Mouse (Mus musculus) kidney, embryonic 15.5 days (tissue): ENCODE measurements around the gene Ccnb2. TPM values are rescaled to one million over a fixed set of nuclear protein-coding genes. Genes with fewer than 3 reads are reported as not detected.
"Not testable (repeated sequence)": the region's sequence is repeated elsewhere in the genome, so short reads cannot be mapped to it uniquely, and the experiment has no call there.

Experiments used
- ATAC-seq: fragments of 200-750 bp; cut with Nextera tagmentation; replicated peaks from 2 replicates; pipeline ENCODE4 v1.8.0; 2017; ENCODE audit warnings: moderate TSS enrichment; ENCODE audit not compliant: low FRiP score
- H3K27ac ChIP-seq: fragments of 300-500 bp; sonication (generic); 2 replicates; pipeline ENCODE4 v1.5.1; 2015; ENCODE audit warnings: mild to moderate bottlenecking, inconsistent platforms
- H3K27me3 ChIP-seq: fragments of 300-500 bp; sonication (generic); 2 replicates; pipeline ENCODE4 v1.6.1; 2015; ENCODE audit warnings: inconsistent platforms
- H3K36me3 ChIP-seq: fragments of 300-500 bp; sonication (generic); 2 replicates; pipeline ENCODE4 v1.6.1; 2015; ENCODE audit warnings: inconsistent platforms
- H3K4me1 ChIP-seq: fragments of 300-500 bp; sonication (generic); 2 replicates; pipeline ENCODE4 v1.6.1; 2015; ENCODE audit warnings: inconsistent platforms
- H3K4me2 ChIP-seq: fragments of 300-500 bp; sonication (generic); 2 replicates; pipeline ENCODE4 v1.6.1; 2015; ENCODE audit warnings: moderate library complexity, mild to moderate bottlenecking, inconsistent platforms
- H3K4me3 ChIP-seq: fragments of 300-500 bp; sonication (generic); replicated peaks from 2 replicates; pipeline ENCODE4 v1.5.1; 2015; ENCODE audit warnings: mild to moderate bottlenecking, inconsistent platforms
- H3K9ac ChIP-seq: fragments of 300-500 bp; sonication (generic); 2 replicates; pipeline ENCODE4 v1.6.1; 2015; ENCODE audit warnings: mild to moderate bottlenecking, inconsistent platforms
- H3K9me3 ChIP-seq: fragments of 300-500 bp; sonication (generic); replicated peaks from 2 replicates; pipeline ENCODE4 v1.6.1; 2016; ENCODE audit warnings: inconsistent platforms
- WGBS: fragments of 180-500 bp; shearing (Covaris S2); methylation state at CpG from one replicate; pipeline ENCODE4 v1.1.7; 2015; ENCODE audit warnings: mixed read lengths; 5-methylcytosine and 5-hydroxymethylcytosine counted together
- polyA plus RNA-seq: library from polyadenylated mRNA; unstranded; fragments of >200 nt; fragmentation: Nextera tagmentation; extraction: Ambion mirVana; gene quantifications from 2 replicates; pipeline ENCODE4 v1.2.1, GENCODE M21; 2015

Ccnb2 gene
- polyA plus RNA-seq, result 212 and 219 TPM in 2 replicates

GRCm38 (mm10) chr9:70421257-70422056 lies at the start of gene Ccnb2:
Gene Ccnb2, minus strand, starts transcription at chr9:70421547.
- ATAC-seq, result peak; percentile 98
- H3K9me3 ChIP-seq, result no peaks in the 10 kb centered on the region
- H3K4me1 ChIP-seq, result peaks cover 11% of the 10 kb centered on the region
- H3K27ac ChIP-seq, result peak within 1 kb of the TSS; percentile 56
- H3K4me3 ChIP-seq, result peak within 1 kb of the TSS; percentile 78
- peak within 1 kb of the TSS; percentile 87 for H3K4me2 ChIP-seq
- H3K27me3 ChIP-seq, result no peaks in the 10 kb centered on the region
- WGBS, result 2% methylated on average over 45 of the region's 45 CpGs
- peak within 1 kb of the TSS; percentile 75 for H3K9ac ChIP-seq
- peaks cover 51% of the 10 kb centered on the region for H3K36me3 ChIP-seq

DNA sequence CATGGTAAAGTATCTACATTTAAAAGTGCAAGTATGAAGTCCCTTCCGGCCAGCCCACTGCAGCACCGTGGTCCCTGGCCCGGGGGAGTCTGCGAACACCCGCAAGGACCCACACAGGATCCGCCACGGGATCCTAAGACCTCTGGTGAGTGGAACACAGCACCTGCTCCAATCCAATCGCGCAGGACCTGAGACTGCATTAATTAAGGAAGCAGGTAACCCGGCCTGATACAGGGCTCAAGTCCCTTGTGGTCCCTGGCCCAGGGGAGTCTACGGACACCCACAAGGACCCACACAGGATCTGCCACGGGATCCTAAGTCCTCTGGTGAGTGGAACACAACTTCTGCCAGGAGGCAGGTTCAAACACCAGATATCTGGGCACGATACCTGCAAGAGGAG lies 41.7 kb upstream of the Ccnb2 start:
- not testable (repeated sequence) for H3K4me3 ChIP-seq, H3K9me3 ChIP-seq, H3K4me2 ChIP-seq, H3K9ac ChIP-seq, ATAC-seq, H3K27me3 ChIP-seq, H3K4me1 ChIP-seq, H3K27ac ChIP-seq
- peaks cover 37% of the 10 kb centered on the region for H3K36me3 ChIP-seq
- 91% methylated on average over 13 of the region's 13 CpGs for WGBS

DNA sequence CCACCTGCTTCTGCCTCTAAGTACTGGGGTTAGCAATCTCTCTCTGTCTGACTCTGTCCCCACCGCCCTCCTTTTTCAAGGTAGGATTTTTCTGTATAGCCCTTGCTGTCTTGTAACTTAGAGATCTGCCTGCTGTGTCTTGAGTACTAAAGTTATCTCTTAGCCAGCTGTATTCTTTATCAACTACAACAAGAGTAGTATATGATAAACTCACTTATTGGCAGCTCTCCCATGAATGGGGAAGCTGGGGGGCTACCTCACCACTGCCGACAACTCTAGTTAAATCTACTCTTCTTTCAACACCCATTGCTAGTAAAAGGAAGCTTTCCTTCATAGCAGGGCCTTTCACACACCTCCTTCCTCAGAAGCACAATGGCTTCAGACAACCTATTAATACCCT lies 31.0 kb upstream of the Ccnb2 start:
- Histone ChIP-seq H3K4me2 (no peak overlapping the region), H3K36me3 (peaks cover 79% of the 10 kb centered on the region), H3K4me3 (no peak overlapping the region), H3K9ac (no peak overlapping the region), H3K27me3 (no peaks in the 10 kb centered on the region), H3K27ac (no peak overlapping the region), H3K9me3 (no peaks in the 10 kb centered on the region), H3K4me1 (no peaks in the 10 kb centered on the region)
- 88% methylated on average over 2 of the region's 2 CpGs for WGBS
- no peak for ATAC-seq

GRCm38 (mm10) chr9:70449072-70449471 lies 27.7 kb upstream of the Ccnb2 start:
- no peak overlapping the region for H3K9ac ChIP-seq
- H3K4me1 ChIP-seq, result no peaks in the 10 kb centered on the region
- no peaks in the 10 kb centered on the region for H3K9me3 ChIP-seq
- no peaks in the 10 kb centered on the region for H3K27me3 ChIP-seq
- no peak overlapping the region for H3K4me3 ChIP-seq
- H3K27ac ChIP-seq, result no peak overlapping the region
- H3K4me2 ChIP-seq, result no peak overlapping the region
- peaks cover 76% of the 10 kb centered on the region for H3K36me3 ChIP-seq
- WGBS, result 87% methylated on average over 5 of the region's 5 CpGs
- no peak for ATAC-seq

DNA sequence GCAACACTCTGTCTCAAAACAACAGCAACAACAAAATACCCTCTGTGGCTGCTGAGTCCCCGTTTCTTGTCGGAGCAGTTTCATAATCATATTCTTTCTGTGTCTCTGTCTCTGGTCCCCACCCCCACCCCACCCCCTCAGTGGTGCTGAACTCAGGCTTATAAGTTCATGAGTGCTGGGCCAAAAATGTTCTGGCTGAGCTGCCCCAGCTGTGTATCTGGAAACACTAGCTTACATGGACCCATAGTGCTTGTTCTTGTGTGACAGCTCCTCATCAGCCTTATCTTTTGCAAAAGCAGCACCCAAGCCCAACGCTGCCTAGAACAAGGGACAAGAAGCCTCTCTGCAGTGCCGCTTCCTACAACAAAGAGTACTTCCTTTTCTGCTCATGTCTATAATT lies 18.6 kb upstream of the Ccnb2 start:
- H3K36me3 ChIP-seq, result peaks cover 79% of the 10 kb centered on the region
- H3K4me1 ChIP-seq, result no peaks in the 10 kb centered on the region
- H3K27me3 ChIP-seq, result no peaks in the 10 kb centered on the region
- ATAC-seq, result no peak
- H3K4me3 ChIP-seq, result no peak overlapping the region
- H3K9ac ChIP-seq, result no peak overlapping the region
- no peak overlapping the region for H3K4me2 ChIP-seq
- 87% methylated on average over 4 of the region's 4 CpGs for WGBS
- H3K9me3 ChIP-seq, result no peaks in the 10 kb centered on the region
- H3K27ac ChIP-seq, result no peak overlapping the region

DNA sequence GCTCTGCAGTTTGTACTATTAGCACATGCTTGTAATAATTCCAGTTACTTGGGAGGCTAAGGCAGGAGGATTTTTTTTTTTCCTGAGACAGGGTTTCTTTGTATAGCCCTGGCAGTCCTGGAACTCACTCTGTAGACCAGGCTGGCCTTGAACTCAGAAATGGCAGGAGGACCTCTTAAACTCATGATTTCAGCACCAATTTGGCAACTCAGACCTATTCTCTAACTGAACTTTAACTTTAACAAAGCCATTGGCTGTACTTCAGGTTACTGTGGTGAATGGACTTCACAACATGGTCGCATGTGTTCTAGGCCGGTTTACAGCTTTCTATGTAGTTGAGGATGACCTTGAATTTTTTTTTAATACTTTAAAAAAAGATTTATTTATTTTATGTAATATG lies 1.3 kb upstream of the Ccnb2 start:
- Histone ChIP-seq H3K9me3 (no peaks in the 10 kb centered on the region), H3K4me3 (no peak overlapping the region), H3K27ac (no peak overlapping the region), H3K4me1 (peaks cover 11% of the 10 kb centered on the region), H3K36me3 (peaks cover 52% of the 10 kb centered on the region), H3K9ac (no peak overlapping the region), H3K4me2 (no peak overlapping the region), H3K27me3 (no peaks in the 10 kb centered on the region)
- no peak for ATAC-seq
- 95% methylated on average over 2 of the region's 2 CpGs for WGBS

- Histone ChIP-seq H3K27ac (no peak overlapping the region), H3K36me3 (peaks cover 74% of the 10 kb centered on the region), H3K4me1 (peaks cover 11% of the 10 kb centered on the region), H3K4me2 (no peak overlapping the region), H3K9me3 (no peaks in the 10 kb centered on the region), H3K9ac (no peak overlapping the region), H3K27me3 (no peaks in the 10 kb centered on the region), H3K4me3 (no peak overlapping the region)
- no peak for ATAC-seq
- WGBS, result 78% methylated on average over 3 of the region's 3 CpGs
Measured at GRCm38 (mm10) chr9:70416412-70416811, 4.9 kb downstream of the Ccnb2 start.

DNA sequence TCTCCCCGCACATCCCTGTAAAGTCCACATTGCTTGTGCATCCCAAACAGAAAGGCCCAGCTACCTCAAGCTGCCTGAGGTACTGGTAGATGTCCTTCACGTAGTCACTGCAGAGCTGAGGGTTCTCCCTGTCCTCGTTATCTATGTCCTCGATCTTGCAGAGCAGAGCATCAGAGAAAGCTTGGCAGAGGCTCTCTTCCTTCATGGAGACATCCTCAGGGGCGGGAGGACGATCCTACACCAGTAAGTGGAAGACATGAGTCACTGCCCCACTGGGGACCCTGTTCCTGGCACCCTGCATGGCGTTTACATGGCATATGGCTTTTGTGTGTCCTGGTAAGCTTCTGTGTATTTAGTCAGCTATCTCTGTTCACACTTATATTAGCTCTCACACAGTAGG lies 8.3 kb downstream of the Ccnb2 start:
- Histone ChIP-seq H3K4me2 (no peak overlapping the region), H3K9me3 (no peaks in the 10 kb centered on the region), H3K4me1 (no peaks in the 10 kb centered on the region), H3K36me3 (peaks cover 95% of the 10 kb centered on the region), H3K27ac (no peak overlapping the region), H3K4me3 (no peak overlapping the region), H3K9ac (no peak overlapping the region), H3K27me3 (no peaks in the 10 kb centered on the region)
- WGBS, result 92% methylated on average over 7 of the region's 7 CpGs
- no peak for ATAC-seq

GRCm38 (mm10) chr9:70410668-70411067 lies 10.7 kb downstream of the Ccnb2 start:
- WGBS, result 62% methylated on average over 11 of the region's 11 CpGs
- Histone ChIP-seq H3K9me3 (no peaks in the 10 kb centered on the region), H3K4me1 (no peaks in the 10 kb centered on the region), H3K27me3 (no peaks in the 10 kb centered on the region), H3K4me3 (no peak overlapping the region), H3K9ac (no peak overlapping the region), H3K36me3 (peaks cover 95% of the 10 kb centered on the region), H3K27ac (no peak overlapping the region), H3K4me2 (no peak overlapping the region)
- no peak for ATAC-seq

- Histone ChIP-seq H3K27me3 (no peaks in the 10 kb centered on the region), H3K9me3 (no peaks in the 10 kb centered on the region), H3K36me3 (peaks cover 88% of the 10 kb centered on the region), H3K4me1 (no peaks in the 10 kb centered on the region), H3K4me2 (no peak overlapping the region), H3K27ac (no peak overlapping the region), H3K9ac (no peak overlapping the region), H3K4me3 (no peak overlapping the region)
- no peak for ATAC-seq
- WGBS, result 94% methylated on average over 8 of the region's 8 CpGs
Measured at GRCm38 (mm10) chr9:70409743-70410142, 11.6 kb downstream of the Ccnb2 start.

DNA sequence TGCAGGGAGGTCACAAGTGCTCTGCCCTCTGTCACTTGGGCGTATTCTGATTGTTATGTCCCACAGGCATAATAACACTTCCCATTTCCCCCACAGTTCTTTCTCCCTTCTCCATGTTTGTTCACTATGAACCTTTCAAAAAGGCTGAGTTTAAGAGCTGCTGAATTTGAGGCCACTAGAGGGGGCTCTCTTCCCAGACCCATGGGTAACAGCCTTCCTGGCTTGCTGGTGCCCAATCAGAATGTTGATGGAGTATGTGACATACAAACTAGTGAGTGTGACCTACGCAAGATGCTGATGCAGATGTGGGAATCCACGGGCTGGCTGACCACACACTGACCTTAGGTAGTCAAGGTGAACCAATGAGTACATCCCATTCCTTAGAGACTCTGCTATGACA lies 12.6 kb downstream of the Ccnb2 start:
- H3K4me3 ChIP-seq, result no peak overlapping the region
- H3K9ac ChIP-seq, result no peak overlapping the region
- ATAC-seq, result no peak
- H3K4me1 ChIP-seq, result no peaks in the 10 kb centered on the region
- no peak overlapping the region for H3K27ac ChIP-seq
- no peaks in the 10 kb centered on the region for H3K9me3 ChIP-seq
- peaks cover 79% of the 10 kb centered on the region for H3K36me3 ChIP-seq
- no peaks in the 10 kb centered on the region for H3K27me3 ChIP-seq
- 87% methylated on average over 3 of the region's 3 CpGs for WGBS
- no peak overlapping the region for H3K4me2 ChIP-seq

- ATAC-seq, result no peak
Measured at GRCm38 (mm10) chr9:70406596-70406995, 14.8 kb downstream of the Ccnb2 start.

More at GRCm38 (mm10) chr9:70406596-70406995, 14.8 kb downstream of the Ccnb2 start:
- H3K27ac ChIP-seq, result no peak overlapping the region
- no peak overlapping the region for H3K4me3 ChIP-seq
- H3K4me1 ChIP-seq, result no peaks in the 10 kb centered on the region
- H3K9ac ChIP-seq, result no peak overlapping the region
- WGBS, result 93% methylated on average over 3 of the region's 3 CpGs
- no peak overlapping the region for H3K4me2 ChIP-seq
- H3K9me3 ChIP-seq, result no peaks in the 10 kb centered on the region
- no peaks in the 10 kb centered on the region for H3K27me3 ChIP-seq
- H3K36me3 ChIP-seq, result peaks cover 57% of the 10 kb centered on the region
